Mouse (Mus musculus) CD4-positive, CD25-positive, alpha-beta regulatory T cell, adult 4 months (primary cell): ENCODE measurements around the gene Ubxn6. TPM values are rescaled to one million over a fixed set of nuclear protein-coding genes. Genes with fewer than 3 reads are reported as not detected.
"Not testable (repeated sequence)": the region's sequence is repeated elsewhere in the genome, so short reads cannot be mapped to it uniquely, and the experiment has no call there.

Experiments
- ATAC-seq: one replicate; pipeline ENCODE4 v1.8.0; 2017
- polyA plus RNA-seq, 2 experiments: library from polyadenylated mRNA; unstranded; fragments of 100-300 nt; shearing (Covaris generic); gene quantifications; one replicate each; pipeline ENCODE4 v1.2.1; 2017

Gene Ubxn6
- polyA plus RNA-seq, 2 experiments from 2014 or later: 35.0 to 41.5 TPM

GRCm38 (mm10) chr17:56100811-56101210, 26.0 kb upstream of the Ubxn6 start:
- no peak for ATAC-seq

- ATAC-seq: no peak
Observed at GRCm38 (mm10) chr17:56098711-56099572, 24.1 kb upstream of the Ubxn6 start.

- no peak for ATAC-seq
Observed at GRCm38 (mm10) chr17:56098180-56098579, 23.4 kb upstream of the Ubxn6 start.

- no peak for ATAC-seq
Observed at GRCm38 (mm10) chr17:56096883-56097282, 22.1 kb upstream of the Ubxn6 start.

- no peak for ATAC-seq
Observed at GRCm38 (mm10) chr17:56092794-56093193, 18.0 kb upstream of the Ubxn6 start.

- no peak for ATAC-seq
Observed at GRCm38 (mm10) chr17:56092312-56092711, 17.5 kb upstream of the Ubxn6 start.

GRCm38 (mm10) chr17:56080781-56081585, 6.2 kb upstream of the Ubxn6 start:
- ATAC-seq: no peak

- ATAC-seq: no peak
Observed at GRCm38 (mm10) chr17:56079921-56080320, 5.1 kb upstream of the Ubxn6 start.

- peak; percentile 75 for ATAC-seq
Observed at GRCm38 (mm10) chr17:56078880-56079795, 4.3 kb upstream of the Ubxn6 start, which contains the start of gene Hdgfl2. TSS of gene Hdgfl2 (plus strand) at chr17:56079634.

GRCm38 (mm10) chr17:56078361-56078760, 3.5 kb upstream of the Ubxn6 start:
- not testable (repeated sequence) for ATAC-seq

GRCm38 (mm10) chr17:56077523-56077922, 2.7 kb upstream of the Ubxn6 start:
- ATAC-seq: no peak

- no peak for ATAC-seq
Observed at GRCm38 (mm10) chr17:56074097-56074826, 566 bp downstream of the Ubxn6 start.

- ATAC-seq: no peak
Observed at GRCm38 (mm10) chr17:56072243-56072642, 2.6 kb downstream of the Ubxn6 start.

- no peak for ATAC-seq
Observed at GRCm38 (mm10) chr17:56071126-56071525, 3.7 kb downstream of the Ubxn6 start.

GRCm38 (mm10) chr17:56069066-56069465, 5.8 kb downstream of the Ubxn6 start:
- no peak for ATAC-seq

- ATAC-seq: no peak
Observed at GRCm38 (mm10) chr17:56066451-56066850, 8.4 kb downstream of the Ubxn6 start.

- ATAC-seq: not testable (repeated sequence)
Observed at GRCm38 (mm10) chr17:56065715-56066114, 9.1 kb downstream of the Ubxn6 start.

GRCm38 (mm10) chr17:56062081-56062480, 12.7 kb downstream of the Ubxn6 start:
- no peak for ATAC-seq

- no peak for ATAC-seq
Observed at GRCm38 (mm10) chr17:56057381-56058120, 17.3 kb downstream of the Ubxn6 start.

- ATAC-seq: no peak
Observed at GRCm38 (mm10) chr17:56055945-56056678, 18.7 kb downstream of the Ubxn6 start.
